Mouse (Mus musculus): ENCODE data around the gene Unc13d.
"Not testable (repeated sequence)": the region's sequence is repeated elsewhere in the genome, so short reads cannot be mapped to it uniquely, and the experiment has no call there.

Gene Unc13d

GRCm38 (mm10) chr11:116019976-116020411, 57.8 kb downstream of the Unc13d start:
- DNase-seq: no peak

DNA sequence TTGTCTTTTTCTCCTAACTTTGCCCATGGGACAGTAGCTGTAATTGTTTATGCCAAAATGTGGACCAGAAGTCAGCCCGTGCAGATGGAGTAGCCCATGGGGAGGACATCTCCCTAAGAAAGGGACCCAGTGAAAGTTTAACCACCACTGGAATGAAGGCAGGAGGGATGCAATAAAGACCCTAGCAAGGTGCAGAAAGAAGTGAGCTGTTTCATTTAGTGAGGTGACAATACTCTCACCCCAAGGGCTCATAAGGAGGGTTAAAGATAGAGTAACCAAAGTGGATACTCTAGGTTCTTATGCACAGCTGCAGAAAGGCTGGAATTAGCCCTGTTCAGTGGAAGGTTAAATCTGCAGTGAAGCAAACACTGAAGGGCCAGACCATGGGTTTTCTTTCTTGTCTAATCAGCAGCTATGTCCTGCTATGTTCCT, 58.4 kb downstream of the Unc13d start:
- no peak for DNase-seq

DNA sequence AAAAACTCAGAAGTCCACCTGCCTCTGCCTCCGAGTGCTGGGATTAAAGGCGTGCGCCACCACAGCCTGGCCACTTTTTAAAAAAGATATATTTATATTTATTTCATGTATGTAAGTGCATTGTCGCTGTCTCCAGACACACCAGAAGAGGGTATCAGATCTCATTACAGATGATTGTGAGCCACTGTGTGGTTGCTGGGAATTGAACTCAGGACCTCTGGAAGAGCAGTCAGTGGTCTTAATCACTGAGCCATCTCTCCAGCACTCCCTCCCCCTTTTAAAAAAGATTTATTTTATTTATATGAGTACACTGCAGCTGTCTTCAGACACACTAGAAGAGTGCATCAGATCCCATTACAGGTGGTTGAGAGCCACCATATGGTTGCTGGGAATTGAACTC, 58.9 kb downstream of the Unc13d start:
- not testable (repeated sequence) for DNase-seq

DNA sequence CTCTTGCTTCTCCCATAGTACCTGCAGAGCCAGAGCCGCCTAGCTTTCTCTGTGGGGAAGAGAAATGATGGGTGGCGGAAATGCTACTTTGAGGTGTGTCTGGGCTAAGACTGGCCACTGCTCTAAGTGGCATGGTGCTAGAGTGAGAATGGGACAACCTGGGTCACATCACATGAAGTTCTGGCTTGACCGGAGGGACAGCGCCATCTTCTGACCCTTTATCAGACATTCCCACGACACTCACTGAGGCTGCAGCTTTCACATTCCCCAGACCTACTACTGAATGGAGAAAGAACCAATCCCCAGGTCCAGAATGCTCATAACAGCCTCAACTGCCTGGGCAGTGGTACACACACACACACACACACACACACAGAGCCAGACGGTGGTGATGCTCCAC, 59.7 kb downstream of the Unc13d start:
- no peak for DNase-seq

GRCm38 (mm10) chr11:116014821-116015220, 62.9 kb downstream of the Unc13d start:
- no peak for DNase-seq

DNA sequence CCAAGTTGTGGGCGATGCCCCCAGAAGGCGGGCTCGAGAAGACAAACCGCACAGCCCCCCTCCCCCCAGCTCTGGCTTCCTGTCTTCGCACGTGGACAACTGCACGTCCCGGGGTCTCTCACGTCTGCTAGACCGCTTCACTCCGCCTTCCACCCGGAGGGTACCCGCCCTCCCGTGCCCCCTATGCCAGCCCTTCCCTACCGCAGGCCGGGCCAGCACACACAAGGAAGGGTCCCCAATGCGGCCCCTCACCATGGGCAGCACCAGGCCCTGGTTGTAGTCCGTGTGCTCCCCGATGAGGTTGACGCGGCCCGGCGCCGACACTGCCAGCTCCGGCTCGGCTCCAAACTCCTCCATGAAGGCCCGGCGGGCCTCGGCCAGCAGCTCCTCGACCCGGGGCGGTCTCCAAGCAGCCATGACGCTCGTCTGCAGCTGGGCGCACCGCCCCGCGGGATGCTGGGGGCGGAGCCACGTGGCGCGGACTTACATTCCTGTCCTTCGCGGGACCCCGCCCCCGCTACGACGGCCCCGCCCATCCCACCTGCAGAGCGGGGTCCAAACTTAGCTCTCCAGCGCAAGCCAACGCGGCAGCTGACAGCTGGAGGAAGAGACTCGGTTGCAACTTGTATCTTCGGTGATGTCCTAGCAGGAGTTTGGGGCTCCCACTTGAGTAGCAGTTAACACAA, 65.4 kb downstream of the Unc13d start, which contains the start of gene Galk1:
Galk1 (minus strand) TSS at position 458 of the 686 bp plus-strand sequence.
- peak; percentile 92 for DNase-seq

Measured in layer of hippocampus, adult 9-11 months (tissue).